9 mouse cellular contexts compared by ENCODE assay signal in genomic region chr17:30844321-30844791, GRCm38 (mm10). TPM values are rescaled to one million over a fixed set of nuclear protein-coding genes. Genes with fewer than 3 reads are reported as not detected.
DNase-seq lines count a peak whose midpoint lies in the region; ATAC-seq and TF ChIP-seq lines count a peak whose summit lies in the region.
"Had no signal": no experiment of that assay in that cellular context is flagged by ENCODE, and none has a peak within 500 bp of the region (broad histone marks: within the 10 kb centered on the region; RNA-seq: fewer than 3 reads in every experiment).

No protein-coding gene starts in this region.

- H3K4me1 ChIP-seq in stomach, postnatal 0 days (replicated peaks; ENCODE audit: control insufficient read depth, insufficient read depth), result no peaks in the 10 kb centered on the region
- peaks cover 9% of the 10 kb centered on the region for H3K4me1 ChIP-seq in midbrain, embryonic 13.5 days (replicated peaks)

- TF ChIP-seq EP300 in stomach, postnatal 0 days (optimal IDR thresholded peaks at IDR 0.05), result no peak

- ATAC-seq in stomach, postnatal 0 days (ENCODE audit: low FRiP score, low TSS enrichment), result no peak
- no peak for ATAC-seq in midbrain, embryonic 13.5 days

- H3K4me3 ChIP-seq in stomach, postnatal 0 days (ENCODE audit: low read depth, low read length), result no peak overlapping the region
- no peak overlapping the region for H3K4me3 ChIP-seq in midbrain, embryonic 13.5 days (replicated peaks)
- H3K4me3 ChIP-seq: limb, embryonic 15.5 days had no signal

- no peaks in the 10 kb centered on the region for H3K36me3 ChIP-seq in stomach, postnatal 0 days (ENCODE audit: control insufficient read depth, insufficient read depth, low read length)
- no peaks in the 10 kb centered on the region for H3K36me3 ChIP-seq in midbrain, embryonic 13.5 days
- H3K36me3 ChIP-seq: limb, embryonic 15.5 days had no signal

- no peak overlapping the region for H3K4me2 ChIP-seq in stomach, postnatal 0 days (replicated peaks; ENCODE audit: low read depth)
- no peak overlapping the region for H3K4me2 ChIP-seq in midbrain, embryonic 13.5 days (replicated peaks)
- H3K4me2 ChIP-seq: limb, embryonic 15.5 days had no signal

- no peaks in the 10 kb centered on the region for H3K9me3 ChIP-seq in stomach, postnatal 0 days (ENCODE audit: control insufficient read depth, low read length)
- H3K9me3 ChIP-seq in midbrain, embryonic 13.5 days, result no peaks in the 10 kb centered on the region
- H3K9me3 ChIP-seq: limb, embryonic 15.5 days had no signal

- no peak overlapping the region for H3K27ac ChIP-seq in stomach, postnatal 0 days (replicated peaks)
- H3K27ac ChIP-seq in midbrain, embryonic 13.5 days, result no peak overlapping the region
- H3K27ac ChIP-seq: limb, embryonic 15.5 days had no signal

- no peak overlapping the region for H3K9ac ChIP-seq in stomach, postnatal 0 days (ENCODE audit: low read length)
- H3K9ac ChIP-seq in midbrain, embryonic 13.5 days (replicated peaks), result no peak overlapping the region
- H3K9ac ChIP-seq: limb, embryonic 15.5 days had no signal

- peak; percentile 12 for DNase-seq in gastrocnemius, postnatal 14 days
- DNase-seq in gastrocnemius, postnatal 10 days, result no peak
- peak; percentile 39 for DNase-seq in 416B (ENCODE audit: low read depth)
- DNase-seq in adrenal gland, postnatal 36 days, result peak; percentile 16 to 34
- DNase-seq in kidney, postnatal 4 days, result peak; percentile 59 to 71
- DNase-seq in stomach, postnatal 0 days (ENCODE audit: low spot score), result no peak
- DNase-seq in spleen, adult 18-20 months, result no peak

- H3K27me3 ChIP-seq in stomach, postnatal 0 days (ENCODE audit: control insufficient read depth, insufficient read depth, low read length), result no peaks in the 10 kb centered on the region
- H3K27me3 ChIP-seq in midbrain, embryonic 13.5 days, result no peaks in the 10 kb centered on the region
- H3K27me3 ChIP-seq: limb, embryonic 15.5 days had no signal

- peak; percentile 67 for TF ChIP-seq CTCF in stomach, postnatal 0 days (IDR thresholded peaks at IDR 0.05; ENCODE audit: low read depth)

- WGBS in stomach, postnatal 0 days, result 37% methylated on average over 9 of the region's 9 CpGs
- WGBS in midbrain, embryonic 13.5 days, result 61% methylated on average over 9 of the region's 9 CpGs

- intact Hi-C loops in gastrocnemius, postnatal 14 days (cut with DNase I; ENCODE audit: low total_unique reads), result loop anchor here (5.0 to 10.0 kb wide), 2 partner anchors 108 to 390 kb away; partner anchors contain the start of gene Umodl1

RNA-seq across cellular contexts. Expression of gene Glp1r, which starts 57.3 kb away (rescaled TPM):
- not detected for total RNA-seq in gastrocnemius, postnatal 14 days (2021)
- under 1 TPM in 1 of 2 experiments, not detected in 1; 0.16 TPM for total RNA-seq in gastrocnemius, postnatal 10 days (2021)
- under 1 TPM; 0.07 to 0.20 TPM for total RNA-seq in adrenal gland, postnatal 36 days (2021)
- 0.13 and 0.18 TPM in 2 replicates for polyA plus RNA-seq in stomach, postnatal 0 days (2015; fragmentation: Nextera tagmentation; extraction: Ambion mirVana)
- 0.13 and 0.18 TPM in 2 replicates for polyA plus RNA-seq in midbrain, embryonic 13.5 days (2015; fragmentation: Nextera tagmentation; extraction: Ambion mirVana)

Comparison
In these comparisons a context has a peak if more than half of its experiments do, and no peak if none do; other contexts are left out.
1. DNase-seq: peak in gastrocnemius, postnatal 14 days (single experiment), 416B (single experiment), adrenal gland, postnatal 36 days (2 of 2) and kidney, postnatal 4 days (2 of 2); none in gastrocnemius, postnatal 10 days (single experiment), stomach, postnatal 0 days (single experiment) and spleen, adult 18-20 months (0 of 2).